Mouse (Mus musculus) C2C12 (cell line): Measurements from ENCODE around the gene Zfp960. TPM values are rescaled to one million over a fixed set of nuclear protein-coding genes. Genes with fewer than 3 reads are reported as not detected.
"Not testable (repeated sequence)": the region's sequence is repeated elsewhere in the genome, so short reads cannot be mapped to it uniquely, and the experiment has no call there.

Source experiments
- H3K27me3 ChIP-seq: one replicate; pipeline ENCODE4 v1.6.1; 2011; ENCODE audit not compliant: control insufficient read depth, insufficient read depth, insufficient read length
- H3K36me3 ChIP-seq: one replicate; pipeline ENCODE4 v1.6.1; 2011; ENCODE audit not compliant: control insufficient read depth, insufficient read depth
- H3K4me3 ChIP-seq: one replicate; pipeline ENCODE4 v1.5.1; 2011; ENCODE audit warnings: mild to moderate bottlenecking, control low read depth; ENCODE audit not compliant: poor library complexity, insufficient read depth, severe bottlenecking
- H3K79me2 ChIP-seq: one replicate; pipeline ENCODE4 v1.6.1; 2011; ENCODE audit not compliant: control insufficient read depth, insufficient read depth
- H3K79me3 ChIP-seq: one replicate; pipeline ENCODE4 v1.6.1; 2011; ENCODE audit warnings: low read depth, control low read depth
- H3ac ChIP-seq: one replicate; pipeline ENCODE3; 2011; ENCODE audit warnings: low read depth; ENCODE audit not compliant: control insufficient read depth, insufficient read length
- long read RNA-seq, 2 experiments: library from polyadenylated mRNA; unstranded; transcript quantifications; one replicate each; pipeline ENCODE4 v2.0.0; 2019 to 2020
- polyA plus RNA-seq: library from polyadenylated mRNA; unstranded; fragments of >200 nt; fragmentation: generic; extraction: Trizol; gene quantifications from one replicate; pipeline ENCODE4 v1.2.1, GENCODE M21; 2012; ENCODE audit warnings: missing spikeins

The Zfp960 gene
- polyA plus RNA-seq = 1.6 TPM
- long read RNA-seq, experiment 1, partial matches to known transcripts = 0 of 4 reads
- long read RNA-seq, experiment 1, other reads (novel, unspliced or antisense) = 2 of 4 reads
- long read RNA-seq, experiment 2, transcript Zfp960-201 (4 exons, 2,667 nt) = major isoform, 15 of 20 reads
- long read RNA-seq, experiment 2, partial matches to known transcripts = 1 of 20 reads
- long read RNA-seq, experiment 2, other reads (novel, unspliced or antisense) = 4 of 20 reads

- not testable (repeated sequence) for H3K27me3 ChIP-seq, H3K79me3 ChIP-seq, H3K36me3 ChIP-seq
- H3K4me3 ChIP-seq = peak within 1 kb of the TSS; percentile 34
- H3ac ChIP-seq = peak within 1 kb of the TSS; percentile 56
- peaks cover 14% of the 10 kb centered on the region for H3K79me2 ChIP-seq
Measured at GRCm38 (mm10) chr17:17063628-17064494, at the start of gene Zfp960. Gene Zfp960, plus strand, starts transcription at chr17:17064113.

DNA sequence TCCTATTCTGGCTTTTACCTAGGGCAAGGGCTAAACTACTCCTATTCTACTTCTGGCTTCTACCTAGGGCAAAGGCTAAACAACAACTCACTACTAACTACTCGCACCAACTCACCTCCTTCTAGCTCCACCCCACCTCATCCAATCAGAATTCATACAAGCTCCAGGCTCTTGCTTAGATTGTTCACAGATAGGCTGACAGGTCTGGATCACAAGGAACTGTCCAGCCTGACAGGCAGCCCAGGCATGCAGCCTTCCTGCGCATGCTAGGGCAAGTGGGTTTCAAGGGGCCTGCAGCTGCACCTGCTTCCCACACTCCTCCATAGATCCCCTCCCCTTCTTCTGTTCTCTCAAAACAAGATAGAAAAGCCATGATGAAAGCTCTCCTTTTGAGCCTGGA, 45.8 kb upstream of the Zfp960 start:
- not testable (repeated sequence) for H3ac ChIP-seq, H3K4me3 ChIP-seq, H3K27me3 ChIP-seq, H3K36me3 ChIP-seq, H3K79me2 ChIP-seq, H3K79me3 ChIP-seq

DNA sequence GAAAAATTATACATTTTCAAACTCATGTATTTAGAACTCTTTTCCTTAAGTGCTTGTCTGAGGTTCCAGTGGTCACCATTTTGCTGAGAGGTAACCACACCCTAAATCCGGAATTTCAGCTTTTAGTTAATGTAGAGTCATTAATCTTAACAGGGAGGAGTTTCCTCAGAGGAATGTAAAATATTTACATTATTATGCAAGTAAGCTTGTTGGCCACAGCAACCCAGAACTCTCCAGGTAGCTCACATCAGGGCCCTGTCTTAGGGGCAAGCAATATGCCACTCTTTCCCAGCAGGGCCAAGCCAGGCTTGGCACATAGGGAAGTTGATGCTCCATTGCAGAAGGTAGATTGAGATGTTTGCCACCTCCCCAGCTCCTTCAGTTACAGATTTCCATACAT, 4.3 kb upstream of the Zfp960 start:
- not testable (repeated sequence) for H3K79me3 ChIP-seq, H3K36me3 ChIP-seq, H3K4me3 ChIP-seq, H3K79me2 ChIP-seq, H3K27me3 ChIP-seq, H3ac ChIP-seq

DNA sequence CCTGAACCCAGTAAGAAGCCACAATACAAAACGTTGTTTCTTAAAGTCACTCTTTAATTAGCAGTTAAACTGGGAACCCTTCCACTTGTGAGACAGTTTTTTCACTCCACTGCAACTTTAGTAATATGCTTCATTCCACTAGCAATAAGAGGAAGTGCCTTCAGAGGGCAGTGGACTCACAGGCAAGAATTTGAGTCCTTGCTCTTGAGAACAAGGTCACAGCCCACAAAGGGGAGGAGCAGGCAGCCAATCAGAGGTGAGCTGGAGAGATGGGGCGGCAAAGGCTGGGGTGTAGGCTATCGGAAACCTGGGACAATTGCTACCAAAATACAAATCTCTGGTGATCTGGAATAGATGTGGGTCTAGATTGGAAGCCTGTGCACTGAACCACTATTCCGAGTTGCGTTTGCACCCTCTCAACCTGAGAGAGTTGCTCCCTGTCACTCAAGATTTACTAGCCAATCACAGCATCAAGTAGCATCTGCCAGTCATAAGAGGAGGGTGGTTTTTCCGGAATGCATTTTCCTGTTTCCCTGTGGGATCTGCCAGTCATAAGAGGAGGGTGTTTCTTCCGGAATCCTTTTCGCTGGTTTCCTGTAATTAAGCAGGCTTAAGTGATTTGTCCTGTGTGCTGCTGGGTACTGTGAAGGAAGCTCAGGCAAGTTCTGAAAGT, 57.1 kb downstream of the Zfp960 start, which contains the start of gene Zfp97:
Gene Zfp97, plus strand, starts transcription at position 586 of the 673 bp plus-strand sequence.
- not testable (repeated sequence) for H3ac ChIP-seq

More for the DNA sequence above, 57.1 kb downstream of the Zfp960 start, which contains the start of gene Zfp97:
- H3K4me3 ChIP-seq, H3K36me3 ChIP-seq, H3K79me2 ChIP-seq, H3K27me3 ChIP-seq, H3K79me3 ChIP-seq: not testable (repeated sequence)

Other genes starting within 250 kb of the Zfp960 start
- 0.33 TPM for gene Zfp97, start 57.3 kb downstream of the Zfp960 start, polyA plus RNA-seq